10 mouse cellular contexts compared by ENCODE assay signal in the genomic region with DNA sequence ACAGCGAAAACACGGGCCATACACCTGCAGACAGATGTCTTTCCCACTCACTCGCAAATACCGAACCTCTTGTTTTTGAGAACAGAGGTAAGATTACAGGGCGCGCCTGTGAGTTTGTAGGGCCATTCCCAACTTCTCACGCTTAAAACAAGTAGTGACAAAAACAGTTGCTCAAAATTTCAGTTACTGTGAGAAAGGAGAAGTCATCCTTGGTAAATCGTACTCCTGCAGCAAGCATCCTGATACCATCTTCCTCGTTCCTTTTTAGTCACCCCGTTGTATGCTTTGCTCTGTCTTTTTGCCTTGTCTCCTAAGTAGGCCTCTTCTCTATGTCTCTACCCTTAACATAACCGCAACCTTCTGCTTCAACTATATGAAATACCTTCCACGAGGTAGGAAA. TPM values are rescaled to one million over a fixed set of nuclear protein-coding genes. Genes with fewer than 3 reads are reported as not detected.
DNase-seq lines count a peak whose midpoint lies in the region; ATAC-seq and TF ChIP-seq lines count a peak whose summit lies in the region.
"Had no signal": no experiment of that assay in that cellular context is flagged by ENCODE, and none has a peak within 500 bp of the region (broad histone marks: within the 10 kb centered on the region; RNA-seq: fewer than 3 reads in every experiment).

No protein-coding gene starts in this region.

- H3K36me3 ChIP-seq in heart, postnatal 0 days (replicated peaks; ENCODE audit: control insufficient read depth, insufficient read depth, low read length): no peaks in the 10 kb centered on the region
- no peaks in the 10 kb centered on the region for H3K36me3 ChIP-seq in heart, embryonic 11.5 days (ENCODE audit: control insufficient read depth, insufficient read depth, low read length)
- H3K36me3 ChIP-seq in neural tube, embryonic 13.5 days: no peaks in the 10 kb centered on the region
- no peaks in the 10 kb centered on the region for H3K36me3 ChIP-seq in intestine, postnatal 0 days (ENCODE audit: control insufficient read depth, insufficient read depth)
- no peaks in the 10 kb centered on the region for H3K36me3 ChIP-seq in stomach, embryonic 16.5 days (ENCODE audit: control insufficient read depth, insufficient read depth, low read length)
- H3K36me3 ChIP-seq: embryonic facial prominence, embryonic 13.5 days had no signal

- peak overlapping the region; percentile 66 for H3K4me3 ChIP-seq in heart, postnatal 0 days (ENCODE audit: low read depth, low read length)
- H3K4me3 ChIP-seq in heart, embryonic 11.5 days (ENCODE audit: low read depth, low read length): no peak overlapping the region
- H3K4me3 ChIP-seq in neural tube, embryonic 13.5 days: no peak overlapping the region
- H3K4me3 ChIP-seq in intestine, postnatal 0 days (ENCODE audit: low read depth, low read length): no peak overlapping the region
- H3K4me3 ChIP-seq in stomach, embryonic 16.5 days (replicated peaks; ENCODE audit: low read length): no peak overlapping the region

- peak overlapping the region; percentile 73 for H3K4me2 ChIP-seq in heart, postnatal 0 days (ENCODE audit: low read depth, low read length)
- H3K4me2 ChIP-seq in heart, embryonic 11.5 days: no peak overlapping the region
- H3K4me2 ChIP-seq in neural tube, embryonic 13.5 days: peak overlapping the region; percentile 69; the same call in 1 of the 2 replicates
- 0 out of 2 replicates have a peak overlapping the region, but pooled peaks have one; percentile 86 for H3K4me2 ChIP-seq in intestine, postnatal 0 days (replicated peaks; ENCODE audit: low read depth)
- H3K4me2 ChIP-seq in stomach, embryonic 16.5 days (ENCODE audit: low read depth, low read length): peak overlapping the region; percentile 77; the same call in 1 of the 2 replicates

- H3K27me3 ChIP-seq in heart, postnatal 0 days (ENCODE audit: control insufficient read depth, insufficient read depth, low read length): no peaks in the 10 kb centered on the region
- H3K27me3 ChIP-seq in heart, embryonic 11.5 days (ENCODE audit: control insufficient read depth, insufficient read depth, low read length): no peaks in the 10 kb centered on the region
- no peaks in the 10 kb centered on the region for H3K27me3 ChIP-seq in neural tube, embryonic 13.5 days
- H3K27me3 ChIP-seq in intestine, postnatal 0 days (replicated peaks; ENCODE audit: control insufficient read depth, insufficient read depth, low read length): no peaks in the 10 kb centered on the region
- no peaks in the 10 kb centered on the region for H3K27me3 ChIP-seq in stomach, embryonic 16.5 days (ENCODE audit: control insufficient read depth, insufficient read depth, low read length)
- H3K27me3 ChIP-seq: embryonic facial prominence, embryonic 13.5 days had no signal

- TF ChIP-seq EP300 in heart, postnatal 0 days (IDR thresholded peaks at IDR 0.05; ENCODE audit: low read depth): no peak

- 88% methylated on average over 12 of the region's 12 CpGs for WGBS in heart, postnatal 0 days
- WGBS in heart, embryonic 11.5 days (ENCODE audit: insufficient replicate concordance): 83% methylated on average over 12 of the region's 12 CpGs
- WGBS in neural tube, embryonic 13.5 days: 92% methylated on average over 12 of the region's 12 CpGs
- 90% methylated on average over 12 of the region's 12 CpGs for WGBS in intestine, postnatal 0 days
- WGBS in stomach, embryonic 16.5 days: 88% methylated on average over 12 of the region's 12 CpGs

- TF ChIP-seq CTCF in heart, postnatal 0 days (IDR thresholded peaks at IDR 0.05; ENCODE audit: low read depth): no peak
- TF ChIP-seq CTCF in intestine, postnatal 0 days (IDR thresholded peaks at IDR 0.05; ENCODE audit: low read depth): no peak

- H3K9me3 ChIP-seq in heart, postnatal 0 days (replicated peaks; ENCODE audit: control insufficient read depth, low read length): no peaks in the 10 kb centered on the region
- H3K9me3 ChIP-seq in heart, embryonic 11.5 days (replicated peaks; ENCODE audit: control insufficient read depth, low read length): no peaks in the 10 kb centered on the region
- H3K9me3 ChIP-seq in neural tube, embryonic 13.5 days: no peaks in the 10 kb centered on the region
- H3K9me3 ChIP-seq in intestine, postnatal 0 days (ENCODE audit: control insufficient read depth): no peaks in the 10 kb centered on the region
- H3K9me3 ChIP-seq in stomach, embryonic 16.5 days (replicated peaks; ENCODE audit: control insufficient read depth, low read length): no peaks in the 10 kb centered on the region
- H3K9me3 ChIP-seq: embryonic facial prominence, embryonic 13.5 days had no signal

- no peak for DNase-seq in heart, postnatal 0 days (ENCODE audit: low spot score)
- DNase-seq in neural tube, embryonic 10.5 days (ENCODE audit: extremely low spot score, low spot score): no peak
- no peak for DNase-seq in yolk sac, embryonic 10.5 days (ENCODE audit: low spot score)
- DNase-seq in urinary bladder, postnatal 10 days (ENCODE audit: low spot score): no peak
- DNase-seq: heart, postnatal 36 days had no signal

- peak overlapping the region; percentile 68 for H3K9ac ChIP-seq in heart, postnatal 0 days (replicated peaks; ENCODE audit: low read depth, low read length)
- H3K9ac ChIP-seq in heart, embryonic 11.5 days (ENCODE audit: low read depth, low read length): no peak overlapping the region
- H3K9ac ChIP-seq in neural tube, embryonic 13.5 days: no peak overlapping the region
- H3K9ac ChIP-seq in intestine, postnatal 0 days (ENCODE audit: low read depth, low read length): no peak overlapping the region
- no peak overlapping the region for H3K9ac ChIP-seq in stomach, embryonic 16.5 days (ENCODE audit: low read length)

- peak overlapping the region; percentile 91 for H3K27ac ChIP-seq in heart, postnatal 0 days (ENCODE audit: low read depth)
- no peak overlapping the region for H3K27ac ChIP-seq in heart, embryonic 11.5 days (ENCODE audit: low read depth, low read length)
- no peak overlapping the region for H3K27ac ChIP-seq in neural tube, embryonic 13.5 days (replicated peaks)
- no peak overlapping the region for H3K27ac ChIP-seq in intestine, postnatal 0 days (ENCODE audit: low read depth, low read length)
- no peak overlapping the region for H3K27ac ChIP-seq in stomach, embryonic 16.5 days (ENCODE audit: low read length)

- H3K4me1 ChIP-seq in heart, postnatal 0 days (ENCODE audit: control insufficient read depth, insufficient read depth): peaks cover 12% of the 10 kb centered on the region
- no peaks in the 10 kb centered on the region; the same call in 1 of the 2 replicates for H3K4me1 ChIP-seq in heart, embryonic 11.5 days (ENCODE audit: control insufficient read depth, insufficient read depth, low read length)
- peaks cover 16% of the 10 kb centered on the region; the same call in 1 of the 2 replicates for H3K4me1 ChIP-seq in neural tube, embryonic 13.5 days (replicated peaks)
- H3K4me1 ChIP-seq in intestine, postnatal 0 days (replicated peaks; ENCODE audit: control insufficient read depth, insufficient read depth, low read length): no peaks in the 10 kb centered on the region
- H3K4me1 ChIP-seq in stomach, embryonic 16.5 days (ENCODE audit: control insufficient read depth, insufficient read depth, low read length): no peaks in the 10 kb centered on the region

- no peak for ATAC-seq in heart, postnatal 0 days (ENCODE audit: insufficient read depth, low read depth)
- no peak for ATAC-seq in heart, embryonic 11.5 days (replicated peaks; ENCODE audit: insufficient number of reproducible peaks, low FRiP score, low TSS enrichment)
- no peak for ATAC-seq in neural tube, embryonic 13.5 days (ENCODE audit: low read depth)
- no peak for ATAC-seq in intestine, postnatal 0 days
- no peak for ATAC-seq in stomach, embryonic 16.5 days (ENCODE audit: insufficient read depth, low FRiP score)

RNA-seq across cellular contexts. Expression of gene Cd1d1, which starts 0.8 kb away (rescaled TPM):
- total RNA-seq in heart, postnatal 0 days (2014; rRNA removed; ENCODE audit: low replicate concordance): 43.5 and 50.5 TPM in 2 replicates
- 59.6 and 62.7 TPM in 2 replicates for polyA plus RNA-seq in heart, postnatal 0 days (2015; fragmentation: Nextera tagmentation; extraction: Ambion mirVana)
- 33.4 and 40.1 TPM in 2 replicates for polyA plus RNA-seq in heart, embryonic 11.5 days (2014; fragmentation: Nextera tagmentation; extraction: Ambion mirVana)
- 80.0 and 86.8 TPM in 2 replicates for polyA plus RNA-seq in neural tube, embryonic 13.5 days (2015; fragmentation: Nextera tagmentation; extraction: Ambion mirVana)
- 5.2 and 8.6 TPM in 2 replicates for polyA plus RNA-seq in intestine, postnatal 0 days (2015; fragmentation: Nextera tagmentation; extraction: Ambion mirVana)
- polyA plus RNA-seq in stomach, embryonic 16.5 days (2015; fragmentation: Nextera tagmentation; extraction: Ambion mirVana): 30.2 and 33.5 TPM in 2 replicates
